Mouse (Mus musculus): ENCODE measurements around the gene Tcn2. TPM values are rescaled to one million over a fixed set of nuclear protein-coding genes. Genes with fewer than 3 reads are reported as not detected.
"Not testable (repeated sequence)": the region's sequence is repeated elsewhere in the genome, so short reads cannot be mapped to it uniquely, and the experiment has no call there.

Tcn2 gene
- total RNA-seq, 4 experiments from 2014 or later = 43.0 to 46.5 (median 44.3) TPM

DNA sequence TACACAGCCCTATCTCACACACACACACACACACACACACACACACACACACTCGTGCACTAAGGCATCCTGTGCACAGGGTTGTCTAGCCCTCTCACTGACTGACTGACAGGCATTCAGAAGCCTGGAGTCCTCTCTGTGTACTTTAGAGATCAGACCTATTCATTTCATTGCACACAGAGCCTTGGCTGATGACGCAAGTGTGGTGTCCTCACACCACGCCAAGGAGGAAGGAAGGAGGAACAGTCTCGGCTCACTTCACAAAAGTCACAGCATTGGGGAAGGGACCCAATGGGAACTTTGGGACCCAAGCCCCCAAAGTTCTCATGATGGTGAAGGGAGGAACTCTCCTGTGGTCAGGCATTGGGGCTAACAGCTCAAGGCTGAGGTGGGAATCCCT lies 1.9 kb downstream of the Tcn2 start:
- DNase-seq (ENCODE audit: low spot score) = no peak

- no peak for DNase-seq (ENCODE audit: low spot score)
These were observed 6.0 kb downstream of the Tcn2 start for GRCm38 (mm10) chr11:3925916-3926315.

DNA sequence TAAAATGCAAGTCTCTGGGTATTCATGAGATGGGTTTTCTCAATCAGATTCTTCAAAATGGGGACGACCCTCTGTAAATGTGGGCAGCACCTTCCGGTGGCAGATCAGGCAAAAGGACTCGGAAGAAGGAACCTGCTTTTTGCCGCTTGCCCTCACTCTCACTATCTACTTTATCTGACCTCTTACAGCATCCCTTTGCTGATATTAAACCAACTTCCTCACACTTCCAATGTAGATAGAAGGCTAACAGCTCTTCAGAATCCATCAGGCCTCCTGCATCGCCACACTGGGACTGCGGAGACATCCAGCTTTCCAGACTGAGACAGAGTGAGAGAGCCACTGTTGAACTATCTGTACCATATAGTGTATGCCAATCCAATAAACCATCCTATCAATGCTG lies 9.2 kb downstream of the Tcn2 start:
- no peak for DNase-seq (ENCODE audit: low spot score)

DNA sequence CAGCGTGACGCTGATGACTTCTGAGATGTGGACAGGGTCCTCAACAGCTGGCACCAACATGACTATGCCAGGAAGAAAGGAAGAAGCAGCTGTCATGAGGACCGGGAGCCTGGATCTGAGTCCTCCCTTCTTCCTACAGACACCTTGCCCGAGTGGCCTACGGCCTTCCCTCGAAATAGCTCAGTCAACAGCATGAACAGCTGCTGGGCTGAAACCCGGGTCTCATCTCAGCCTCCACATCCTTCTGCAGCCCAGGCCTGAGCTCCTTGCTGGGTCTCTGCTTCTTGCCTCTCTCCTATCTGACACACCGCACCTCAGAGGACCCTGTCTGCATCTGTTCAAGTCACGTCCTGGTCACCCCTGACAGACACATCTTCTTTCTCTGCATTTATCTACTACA lies 9.8 kb downstream of the Tcn2 start:
- DNase-seq (ENCODE audit: low spot score) = no peak

DNA sequence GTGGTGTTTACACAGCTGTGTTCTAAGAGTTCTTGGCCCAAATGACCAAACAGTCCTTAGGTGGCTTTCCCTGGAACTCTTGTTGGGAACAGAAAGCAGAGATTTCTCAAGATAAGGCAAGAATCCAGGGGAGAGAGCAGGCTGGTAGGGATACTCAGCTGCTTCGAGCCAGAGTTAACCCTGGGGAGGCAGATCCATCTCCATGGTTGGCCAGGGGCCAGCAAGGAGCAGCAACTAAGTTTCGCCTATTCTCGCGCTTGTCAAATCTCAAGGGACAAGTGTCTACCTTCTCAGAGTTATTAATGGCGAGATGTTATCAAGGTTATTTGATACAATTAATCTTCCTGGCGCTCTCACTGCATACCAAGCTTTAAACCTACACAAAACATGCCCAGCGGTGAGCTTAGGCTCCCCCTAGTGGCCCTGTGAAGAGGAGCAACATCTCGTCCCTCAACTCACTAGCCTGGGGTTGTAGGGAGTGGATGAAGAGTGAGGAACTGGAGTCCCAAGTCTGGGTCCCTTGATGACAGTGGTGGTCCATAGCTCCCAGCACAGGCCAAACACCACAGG lies 10.6 kb downstream of the Tcn2 start:
- DNase-seq (ENCODE audit: low spot score) = peak; percentile 36

DNA sequence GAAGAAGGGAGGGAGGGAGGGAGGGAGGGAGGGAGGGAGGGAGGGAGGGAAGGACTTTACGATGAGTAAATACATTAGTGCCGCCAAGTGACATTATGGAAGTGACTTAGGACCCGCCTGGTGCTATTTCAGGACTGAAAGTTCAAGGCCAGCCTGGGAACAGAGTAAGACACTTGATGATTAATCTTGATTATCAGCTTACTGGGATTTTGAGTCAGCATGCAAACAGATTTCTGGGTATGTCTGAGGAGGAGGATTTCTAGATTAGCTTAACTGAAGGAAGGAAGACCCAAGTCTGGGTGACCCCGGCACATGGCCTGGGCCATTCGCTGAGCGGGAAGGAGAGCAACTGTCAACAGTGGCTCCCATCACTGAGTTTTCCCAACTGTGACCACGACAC lies 11.5 kb downstream of the Tcn2 start:
- no peak for DNase-seq (ENCODE audit: low spot score)

GRCm38 (mm10) chr11:3918738-3919137 lies 13.2 kb downstream of the Tcn2 start:
- no peak for DNase-seq (ENCODE audit: low spot score)

- DNase-seq (ENCODE audit: low spot score) = peak; percentile 78
These were observed 17.7 kb downstream of the Tcn2 start, which contains the start of gene Slc35e4 for GRCm38 (mm10) chr11:3914109-3914840. Gene Slc35e4 (minus strand): TSS chr11:3914664.

GRCm38 (mm10) chr11:3913316-3914108 lies 18.4 kb downstream of the Tcn2 start:
- peak; percentile 94 for DNase-seq (ENCODE audit: low spot score)

DNA sequence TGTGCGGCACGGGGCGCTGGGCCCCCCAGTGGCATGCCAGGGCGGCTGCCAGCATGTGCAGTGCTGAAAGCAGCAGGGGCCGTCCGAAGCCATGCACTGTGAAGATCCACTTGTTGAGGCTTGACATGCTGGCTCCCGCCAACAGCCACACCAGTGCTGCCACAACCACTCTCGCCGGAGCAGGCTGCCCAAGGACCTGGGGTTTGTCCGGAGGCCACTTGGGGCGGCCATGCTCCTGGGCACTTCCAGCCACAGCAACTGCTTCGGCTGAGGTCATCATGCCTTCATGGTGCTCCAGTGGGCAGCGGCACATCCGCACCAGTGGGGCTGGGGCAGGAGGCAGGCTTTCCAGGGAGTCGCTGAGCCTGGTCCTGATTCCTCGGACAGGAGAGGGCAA lies 19.1 kb downstream of the Tcn2 start:
- peak; percentile 12 for DNase-seq (ENCODE audit: low spot score)

DNA sequence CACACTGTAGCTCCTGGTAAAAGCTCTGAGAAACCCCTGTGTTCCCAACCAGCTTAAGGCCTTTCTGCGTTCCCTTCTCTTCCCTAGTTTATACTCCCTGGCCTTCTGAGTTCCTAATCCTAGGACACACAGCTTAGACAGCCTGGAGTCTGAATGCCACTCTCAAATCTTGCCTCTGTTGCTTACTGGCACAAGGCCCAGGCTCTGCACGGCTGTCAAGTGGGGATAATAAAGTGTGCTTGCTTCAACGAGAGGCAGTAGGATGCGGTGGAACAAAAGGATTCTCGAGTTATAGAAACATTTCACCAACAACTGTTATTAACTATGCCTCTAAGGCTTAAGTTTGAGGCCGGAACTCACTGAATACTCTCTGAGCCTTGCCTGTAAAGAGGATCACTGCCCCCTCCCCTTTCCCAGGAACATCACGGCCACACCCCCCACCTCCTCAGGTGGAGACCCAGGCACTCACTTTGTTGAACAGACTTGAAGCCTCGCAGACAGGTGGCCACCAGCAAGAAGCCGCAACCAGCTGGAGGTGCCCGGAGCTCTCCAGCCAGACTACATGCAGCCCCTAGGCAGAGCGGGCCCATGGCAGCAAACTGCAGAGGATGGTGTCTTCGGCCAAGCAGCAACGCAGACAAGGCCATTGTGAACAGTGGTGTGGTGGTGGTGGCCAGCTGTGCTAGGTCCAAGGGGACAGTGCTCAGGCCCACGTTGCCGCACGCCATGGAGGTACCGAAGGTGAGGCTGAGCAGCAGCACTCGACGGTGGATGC lies 19.7 kb downstream of the Tcn2 start:
- no peak for DNase-seq (ENCODE audit: low spot score)

- not testable (repeated sequence) for DNase-seq (ENCODE audit: low spot score)
These were observed 20.5 kb downstream of the Tcn2 start for GRCm38 (mm10) chr11:3911440-3911839.

DNA sequence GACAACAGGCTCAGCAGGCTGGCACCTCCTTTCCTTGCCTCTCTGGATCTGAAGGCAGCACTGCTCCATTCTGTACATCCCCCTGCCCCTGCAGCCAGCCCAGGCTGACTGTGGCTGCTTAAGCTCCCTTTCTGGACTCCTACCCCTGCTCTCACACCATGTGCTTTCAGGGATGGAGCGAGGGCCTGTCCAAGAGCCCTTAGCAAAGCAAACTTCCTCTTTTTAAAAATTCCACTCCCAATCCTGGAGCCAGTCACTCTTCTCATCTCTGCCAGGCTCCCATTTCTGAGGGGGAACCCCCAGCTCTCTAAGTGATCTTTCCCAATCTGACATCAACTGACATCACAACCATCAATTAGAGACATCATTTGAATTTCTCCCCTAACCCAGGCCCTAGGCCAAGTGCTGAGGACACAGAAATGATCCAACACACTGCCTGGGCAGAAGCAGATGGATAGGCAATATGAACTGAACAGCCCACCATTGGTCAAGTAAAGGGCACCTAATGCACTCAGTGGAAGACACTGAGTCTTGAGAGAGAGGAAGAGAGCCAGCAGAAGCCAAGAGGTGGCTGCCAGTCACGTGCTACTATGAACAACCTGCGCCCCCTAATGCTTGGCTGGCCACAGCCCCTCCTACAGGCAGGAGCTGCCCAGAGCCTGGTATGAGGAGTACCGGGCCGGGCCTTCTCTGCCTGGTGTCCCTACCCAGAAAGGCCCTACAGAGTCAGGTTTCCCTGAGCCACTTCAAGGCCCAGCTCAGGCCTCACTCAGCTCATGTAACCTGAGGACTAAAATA lies 21.2 kb downstream of the Tcn2 start:
- DNase-seq (ENCODE audit: low spot score) = no peak

DNA sequence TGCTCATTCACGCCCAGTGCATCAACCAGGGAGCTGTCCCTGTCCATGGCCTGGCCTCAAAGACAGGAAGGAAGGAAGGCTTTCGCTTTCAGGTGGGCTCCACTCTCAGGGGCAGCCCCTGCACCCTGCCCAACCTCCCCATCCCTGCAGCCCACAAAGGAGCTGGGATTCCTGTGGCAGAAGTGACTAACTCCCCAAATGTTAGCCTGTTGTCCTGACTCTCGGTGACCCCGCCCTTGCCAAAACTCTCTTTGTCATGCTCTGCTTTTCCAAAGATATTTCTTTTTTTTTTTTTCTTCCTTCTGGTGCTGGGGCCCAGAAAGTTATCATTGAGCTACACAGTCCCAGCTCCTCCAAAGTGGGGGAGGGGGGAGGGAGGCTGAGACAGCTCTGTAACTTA lies 22.7 kb downstream of the Tcn2 start:
- no peak for DNase-seq (ENCODE audit: low spot score)

DNA sequence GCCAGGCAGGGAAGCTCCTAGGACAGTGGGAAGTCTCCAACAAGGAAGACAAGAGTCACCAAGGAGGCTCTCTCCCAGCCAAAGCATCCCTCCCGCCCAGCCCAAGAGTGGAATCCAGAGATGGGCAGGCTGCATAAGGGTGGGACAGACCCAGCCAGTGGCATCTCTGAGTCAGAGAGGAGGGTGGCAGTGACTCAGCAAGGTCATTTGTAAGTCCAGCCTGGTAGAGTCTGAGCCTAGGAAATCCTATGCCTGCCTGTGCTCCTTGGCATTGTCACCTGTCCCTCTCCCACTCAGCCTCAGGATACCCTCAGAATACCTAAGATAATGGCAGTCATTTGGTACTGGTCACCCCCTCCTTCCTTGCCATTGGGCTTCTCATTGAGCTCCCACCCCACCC lies 26.5 kb downstream of the Tcn2 start:
- no peak for DNase-seq (ENCODE audit: low spot score)

DNA sequence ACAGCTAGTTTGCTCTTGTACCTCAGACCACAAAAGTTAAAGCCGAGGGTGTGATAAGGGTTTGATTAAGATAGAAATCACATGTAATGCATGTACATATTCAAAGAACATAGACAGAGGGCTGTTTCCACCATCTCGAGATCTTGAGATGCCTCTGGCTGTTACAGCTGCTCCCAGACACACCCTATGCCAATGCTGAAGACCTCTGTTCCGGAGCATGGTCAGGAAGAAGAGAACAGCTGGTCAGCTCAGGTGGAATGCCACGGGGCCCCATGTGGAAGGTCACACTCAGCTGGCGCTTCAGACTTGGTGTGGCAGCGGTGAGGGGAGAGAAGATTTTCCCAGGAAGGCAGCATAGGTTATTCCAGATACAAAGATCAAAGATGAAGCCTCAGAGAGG lies 27.3 kb downstream of the Tcn2 start:
- no peak for DNase-seq (ENCODE audit: low spot score)

DNA sequence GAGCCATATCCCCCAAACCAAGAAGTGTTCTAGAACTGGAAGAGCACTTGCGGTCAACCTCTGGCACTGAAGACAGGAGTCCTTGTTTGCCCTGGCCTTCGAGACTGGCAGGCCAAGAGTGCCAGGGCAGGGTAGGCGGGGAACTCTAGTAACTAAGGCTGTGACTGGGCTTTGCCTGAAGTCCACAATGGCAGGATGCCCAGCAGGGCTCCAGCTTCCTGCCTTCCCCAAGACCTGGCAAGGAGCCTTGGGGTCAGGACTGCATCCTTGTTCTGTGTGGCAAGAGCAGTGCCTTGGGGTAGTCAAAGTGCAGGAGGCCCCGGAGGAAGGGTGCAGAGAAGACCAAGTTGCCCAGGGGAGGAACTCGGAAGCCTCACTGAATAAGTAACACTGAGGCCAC lies 28.9 kb downstream of the Tcn2 start:
- peak; percentile 42 for DNase-seq (ENCODE audit: low spot score)

- DNase-seq (ENCODE audit: low spot score) = no peak
These were observed 29.4 kb downstream of the Tcn2 start for GRCm38 (mm10) chr11:3902516-3902915.

DNA sequence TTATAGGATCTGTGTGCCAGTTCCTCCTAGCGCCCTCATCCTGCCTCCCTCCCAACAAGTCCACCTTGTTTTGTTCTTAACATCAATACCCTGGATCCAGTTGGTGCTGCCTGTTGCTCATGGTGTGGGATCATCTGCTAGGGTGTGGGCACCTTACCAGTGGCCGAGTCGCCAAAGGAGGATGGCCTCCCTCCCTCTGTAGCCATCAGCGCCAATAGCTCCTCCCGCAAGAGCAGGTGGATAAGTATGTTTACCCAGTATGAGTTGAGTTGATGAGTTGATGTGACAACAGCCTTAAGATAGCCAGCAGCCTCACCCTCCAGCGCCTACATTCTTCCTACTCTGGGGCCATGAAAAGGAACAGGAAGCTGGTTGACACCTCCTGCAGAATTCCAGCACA lies 31.7 kb downstream of the Tcn2 start:
- DNase-seq (ENCODE audit: low spot score) = no peak

GRCm38 (mm10) chr11:3895933-3896332 lies 36.0 kb downstream of the Tcn2 start:
- no peak for DNase-seq (ENCODE audit: low spot score)

GRCm38 (mm10) chr11:3895458-3895857 lies 36.5 kb downstream of the Tcn2 start:
- no peak for DNase-seq (ENCODE audit: low spot score)
